Mouse (Mus musculus) A20 (cell line): ENCODE measurements around the gene Fosl1.

ENCODE experiments used
- DNase-seq: peaks from one replicate; pipeline ENCODE4 v3.0.0-alpha.2; 2011; ENCODE audit warnings: low read depth, low spot score

Fosl1 gene

DNA sequence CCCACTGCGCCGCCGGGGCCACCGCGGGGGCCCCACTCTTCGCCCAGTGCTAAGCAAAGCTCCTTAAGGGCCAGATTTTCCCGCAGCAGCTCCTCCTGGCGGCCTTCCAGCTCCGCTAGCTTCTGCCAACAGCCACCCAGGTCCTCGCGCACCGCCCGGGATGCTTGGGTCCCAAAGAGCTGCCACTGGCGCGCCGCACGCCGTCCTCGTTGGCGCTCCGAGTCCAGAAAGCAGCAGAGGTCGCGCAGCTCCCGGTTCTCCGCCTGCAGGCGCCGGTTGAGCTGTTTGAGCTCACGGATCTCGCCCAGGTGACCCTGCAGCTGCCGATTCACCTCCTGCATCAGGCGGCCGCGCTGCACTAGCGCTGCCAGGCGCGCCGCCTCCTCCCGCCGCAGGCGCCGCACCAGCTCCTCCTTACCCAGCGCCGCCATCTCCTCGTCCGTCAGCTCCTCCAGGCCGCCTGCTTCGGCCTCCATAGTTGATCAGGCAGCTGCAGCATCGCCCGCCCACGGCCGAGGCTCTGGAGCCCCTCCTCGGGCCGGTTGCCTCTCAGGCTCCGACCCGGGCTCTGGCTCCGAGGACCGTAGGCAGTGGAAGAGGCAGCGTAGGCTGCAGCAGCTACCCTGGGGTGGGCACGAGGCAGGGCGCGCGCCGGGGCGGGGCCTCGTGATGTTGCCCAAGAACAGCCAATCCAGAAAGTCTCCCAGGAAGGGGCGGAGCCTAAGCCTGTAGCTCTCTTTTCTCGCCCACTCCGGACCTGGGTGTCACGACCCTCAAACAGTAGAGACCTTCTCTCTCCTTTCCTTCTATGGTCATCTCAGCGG lies 9.8 kb downstream of the Fosl1 start:
- DNase-seq: peak; percentile 97

GRCm38 (mm10) chr19:5457746-5458442 lies 10.5 kb downstream of the Fosl1 start, which contains the start of gene Ccdc85b:
Ccdc85b (minus strand) TSS chr19:5457894.
- DNase-seq: no peak

- no peak for DNase-seq
These were observed 11.7 kb downstream of the Fosl1 start for GRCm38 (mm10) chr19:5459019-5459418.

- no peak for DNase-seq
These were observed 12.5 kb downstream of the Fosl1 start for GRCm38 (mm10) chr19:5459896-5460295.

DNA sequence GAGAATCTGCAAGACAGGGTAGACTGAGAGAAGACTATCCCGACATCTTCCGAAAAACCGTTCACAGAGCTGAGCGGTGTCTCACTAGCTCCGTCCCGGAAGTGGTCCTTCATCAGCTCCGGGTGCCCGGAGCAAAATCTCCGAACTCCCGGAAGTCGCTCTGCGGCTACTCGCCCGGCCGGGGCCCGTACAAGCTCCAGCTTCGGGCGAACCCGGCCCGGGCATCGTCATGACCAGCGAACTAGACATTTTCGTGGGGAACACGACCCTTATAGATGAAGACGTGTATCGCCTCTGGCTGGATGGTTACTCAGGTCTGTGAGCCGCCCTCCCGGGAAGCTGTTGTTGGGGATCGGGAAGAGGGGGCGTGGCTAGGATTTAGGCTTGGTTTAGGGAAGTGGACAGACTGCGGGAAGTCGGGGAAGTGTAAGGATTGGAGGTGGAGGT lies 13.1 kb downstream of the Fosl1 start, which contains the start of gene Fibp:
Fibp (plus strand) TSS at position 151 of the 447 bp plus-strand sequence.
- DNase-seq: peak; percentile 94

- no peak for DNase-seq
These were observed 14.1 kb downstream of the Fosl1 start for GRCm38 (mm10) chr19:5461411-5461810.

GRCm38 (mm10) chr19:5463212-5463611 lies 15.9 kb downstream of the Fosl1 start:
- DNase-seq: no peak

DNA sequence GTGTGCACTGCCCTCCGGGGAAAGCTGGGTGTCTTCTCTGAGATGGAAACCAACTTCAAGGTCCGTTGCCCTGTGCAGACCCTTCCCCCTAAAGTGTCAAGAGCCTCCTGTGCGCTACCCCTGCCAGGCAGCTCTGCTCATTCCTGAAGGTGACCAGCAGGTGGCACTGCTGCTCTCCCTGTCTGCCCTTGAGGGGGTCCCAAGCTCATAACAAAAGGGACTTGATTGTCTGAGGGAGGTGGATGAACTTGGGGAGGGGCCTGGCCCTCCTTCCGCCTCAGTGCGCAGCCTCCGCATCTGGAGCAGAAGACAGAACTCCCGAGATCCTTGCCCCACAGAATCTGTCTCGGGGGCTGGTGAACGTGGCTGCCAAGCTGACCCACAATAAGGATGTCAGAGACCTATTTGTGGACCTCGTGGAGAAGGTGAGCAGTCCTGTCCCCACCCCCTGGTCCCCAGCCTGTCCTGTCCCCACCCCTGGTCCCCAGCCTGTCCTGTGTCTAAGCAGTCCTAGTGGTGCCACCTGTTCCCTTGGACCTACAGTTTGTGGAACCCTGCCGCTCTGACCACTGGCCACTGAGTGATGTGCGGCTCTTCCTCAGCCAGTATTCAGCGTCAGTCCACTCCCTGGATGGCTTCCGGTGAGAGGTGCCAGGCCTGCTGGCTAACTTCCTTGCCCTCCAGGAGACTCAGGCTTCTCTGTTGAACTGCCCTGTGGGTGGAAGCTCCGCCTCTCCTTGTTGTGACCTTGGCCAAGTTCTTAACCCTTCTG lies 16.6 kb downstream of the Fosl1 start:
- peak; percentile 58 for DNase-seq

GRCm38 (mm10) chr19:5465037-5465436 lies 17.7 kb downstream of the Fosl1 start:
- no peak for DNase-seq

- no peak for DNase-seq
These were observed 19.7 kb downstream of the Fosl1 start for GRCm38 (mm10) chr19:5466916-5467500.

DNA sequence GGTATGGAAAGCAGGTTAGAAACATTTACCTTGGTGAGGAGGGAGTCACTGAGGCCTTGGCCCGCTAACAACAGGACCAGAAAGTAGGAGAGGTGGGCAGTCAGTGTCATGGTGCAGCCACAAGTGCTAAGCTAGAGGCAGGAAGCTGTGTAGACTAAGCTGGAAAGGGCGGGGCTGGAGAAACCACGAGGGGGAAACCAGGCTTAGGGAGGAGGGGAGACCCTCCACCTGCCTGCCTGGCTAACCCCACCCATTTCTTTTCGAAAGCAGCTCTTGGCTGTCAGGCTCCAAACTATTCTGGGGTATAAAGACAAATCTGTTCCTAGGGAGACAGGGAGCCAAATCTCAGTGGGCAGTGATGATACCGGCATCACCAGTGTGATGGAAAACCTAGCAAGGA lies 21.0 kb downstream of the Fosl1 start, which contains the start of gene Ctsw:
Ctsw (minus strand) TSS at position 134 of the 400 bp plus-strand sequence.
- DNase-seq: no peak

DNA sequence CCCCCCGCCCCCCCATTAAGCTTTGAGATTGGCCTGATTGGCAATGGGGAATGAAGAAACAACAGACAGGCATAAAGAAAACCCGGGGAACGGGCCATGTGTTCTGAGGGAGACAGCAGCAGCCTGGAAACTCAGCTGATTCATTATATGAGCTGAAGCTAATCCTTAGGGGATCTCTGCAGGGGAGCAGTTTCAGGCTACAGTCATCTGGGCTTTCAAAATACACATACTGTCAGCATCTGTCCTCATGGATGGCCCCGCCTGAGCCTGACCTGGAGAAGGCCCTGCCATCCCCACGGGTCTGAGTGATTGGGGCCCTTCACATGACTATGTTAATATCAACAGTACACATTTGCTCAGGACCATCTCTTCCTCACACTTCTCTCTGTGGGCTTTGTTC lies 24.5 kb downstream of the Fosl1 start:
- no peak for DNase-seq

DNA sequence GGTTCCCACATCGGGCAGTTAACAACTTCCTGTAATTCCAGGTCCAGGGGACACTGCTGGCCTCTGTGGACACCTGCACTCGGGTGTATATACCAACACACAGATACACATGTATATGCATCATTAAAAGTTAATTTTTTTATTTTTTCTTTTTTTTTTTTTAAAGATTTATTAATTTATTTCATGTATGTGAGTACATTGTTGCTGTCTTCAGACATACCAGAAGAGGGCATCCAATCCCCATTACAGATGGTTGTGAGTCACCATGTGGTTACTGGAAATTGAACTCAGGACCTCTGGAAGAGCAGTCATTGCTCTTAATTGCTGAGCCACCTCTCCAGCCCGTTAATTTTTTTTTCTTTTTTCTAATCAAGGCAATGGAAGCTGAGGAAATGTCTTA lies 25.5 kb downstream of the Fosl1 start:
- peak; percentile 36 for DNase-seq

GRCm38 (mm10) chr19:5473720-5474119 lies 26.4 kb downstream of the Fosl1 start, which contains the start of gene Efemp2:
Efemp2 (plus strand) TSS chr19:5473954.
- no peak for DNase-seq

DNA sequence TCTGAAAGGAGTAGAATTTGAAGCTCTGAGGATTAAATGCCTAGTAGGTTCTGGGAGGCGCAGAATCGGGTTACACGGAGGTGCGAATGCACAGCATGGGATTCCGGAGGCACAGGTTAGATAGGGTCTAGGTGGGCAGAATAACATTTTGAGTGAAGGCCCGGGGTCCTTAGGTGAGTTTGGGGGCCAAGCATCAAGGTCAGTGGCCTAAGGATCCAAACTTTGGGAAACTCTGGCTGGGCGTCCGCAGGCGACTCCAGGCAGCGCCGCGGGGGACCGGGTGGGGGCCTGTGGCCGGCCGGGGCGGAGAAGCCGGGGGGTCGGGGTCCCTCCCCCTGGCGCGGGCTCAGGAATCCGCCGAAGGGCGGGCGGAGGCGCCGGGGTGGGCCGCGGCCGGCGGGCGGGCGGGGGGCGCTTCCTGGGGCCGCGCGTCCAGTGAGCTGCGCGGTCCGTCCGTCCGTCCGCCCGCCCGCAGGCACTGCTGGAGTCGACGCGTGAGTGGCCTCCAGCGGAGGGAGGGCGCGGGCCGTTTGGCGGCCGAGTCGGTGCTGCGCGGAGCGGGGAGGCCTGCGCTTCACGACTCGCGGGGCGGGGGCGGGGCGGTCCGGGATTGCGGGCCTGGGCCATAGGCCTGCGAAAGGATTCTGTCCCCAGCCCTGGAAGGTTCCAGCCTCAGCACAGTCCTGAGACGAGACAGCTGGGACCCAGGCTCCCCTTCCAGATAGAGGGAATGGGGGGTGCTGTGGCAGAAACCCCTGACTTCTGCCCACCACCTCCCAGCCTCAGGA lies 27.1 kb downstream of the Fosl1 start:
- DNase-seq: no peak

- DNase-seq: no peak
These were observed 27.8 kb downstream of the Fosl1 start for GRCm38 (mm10) chr19:5475069-5475714.

- no peak for DNase-seq
These were observed 29.8 kb downstream of the Fosl1 start for GRCm38 (mm10) chr19:5477004-5477667.

GRCm38 (mm10) chr19:5477668-5478300 lies 30.4 kb downstream of the Fosl1 start:
- DNase-seq: no peak

DNA sequence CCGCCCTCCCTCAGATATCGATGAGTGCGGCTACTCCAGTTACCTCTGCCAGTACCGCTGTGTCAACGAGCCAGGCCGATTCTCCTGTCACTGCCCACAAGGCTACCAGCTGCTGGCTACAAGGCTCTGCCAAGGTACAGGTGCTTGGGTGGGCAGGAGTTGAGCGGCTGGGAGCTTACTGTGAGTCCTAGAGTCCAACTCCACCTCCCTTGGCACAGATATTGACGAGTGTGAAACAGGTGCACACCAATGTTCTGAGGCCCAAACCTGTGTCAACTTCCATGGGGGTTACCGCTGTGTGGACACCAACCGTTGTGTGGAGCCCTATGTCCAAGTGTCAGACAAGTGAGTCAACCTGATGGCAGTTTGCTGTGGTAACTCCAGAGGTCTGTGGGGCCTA lies 32.7 kb downstream of the Fosl1 start:
- no peak for DNase-seq
